Mouse (Mus musculus) G1E (cell line): Measurements from ENCODE around the gene Wdr24. TPM values are rescaled to one million over a fixed set of nuclear protein-coding genes. Genes with fewer than 3 reads are reported as not detected.

Source experiments
- ATAC-seq: 2 replicates; pipeline ENCODE4 v1.8.0; 2016; ENCODE audit warnings: mild to moderate bottlenecking; ENCODE audit not compliant: insufficient number of reproducible peaks, poor library complexity, low FRiP score, severe bottlenecking; ENCODE audit errors: extremely low read depth
- DNase-seq: peaks from one replicate; pipeline ENCODE4 v3.0.0; 2012; ENCODE audit warnings: low spot score
- H3K27me3 ChIP-seq: 2 replicates; pipeline ENCODE4 v1.6.1; 2012; ENCODE audit warnings: mild to moderate bottlenecking, low read length, inconsistent platforms; ENCODE audit not compliant: insufficient read depth
- H3K36me3 ChIP-seq: replicated peaks from 2 replicates; pipeline ENCODE3; 2012; ENCODE audit warnings: mild to moderate bottlenecking, inconsistent platforms
- H3K4me1 ChIP-seq: 2 replicates; pipeline ENCODE4 v1.6.1; 2012; ENCODE audit warnings: low read depth, low read length, inconsistent platforms, mixed read lengths; ENCODE audit not compliant: insufficient read depth
- H3K4me3 ChIP-seq: 2 replicates; pipeline ENCODE4 v1.5.1; 2012; ENCODE audit warnings: low read depth, mild to moderate bottlenecking, inconsistent platforms, low read length, moderate library complexity, mixed read lengths
- H3K9me3 ChIP-seq: replicated peaks from 2 replicates; pipeline ENCODE4 v1.6.1; 2012; ENCODE audit warnings: inconsistent platforms
- CTCF ChIP-seq: IDR thresholded peaks from 2 replicates; pipeline ENCODE4 v1.5.1; 2012; ENCODE audit warnings: low read depth, low read length, inconsistent platforms, mixed read lengths
- GATA1 ChIP-seq: IDR thresholded peaks from 2 replicates; pipeline ENCODE4 v1.6.1; 2012; ENCODE audit warnings: borderline replicate concordance, low read length, inconsistent platforms, mixed read lengths
- GATA2 ChIP-seq: IDR thresholded peaks from 2 replicates; pipeline ENCODE4 v1.6.1; 2012; ENCODE audit warnings: low read depth, low read length, inconsistent platforms, borderline replicate concordance
- POLR2AphosphoS5 ChIP-seq: IDR thresholded peaks from 2 replicates; pipeline ENCODE4 v1.6.1; 2012; ENCODE audit warnings: low read depth, low read length, inconsistent platforms; ENCODE audit not compliant: insufficient replicate concordance
- TAL1 ChIP-seq: conservative IDR thresholded peaks from 2 replicates; pipeline ENCODE4 v1.6.1; 2012; ENCODE audit warnings: low read depth, low read length, inconsistent platforms, mixed read lengths
- polyA plus RNA-seq: library from polyadenylated mRNA; stranded (reverse); fragments of >175 nt; gene quantifications from 2 replicates; pipeline ENCODE4 v1.2.3, GENCODE M21; 2012
- total RNA-seq, 2 experiments: library from RNA; stranded (forward) in 1 of 2; stranded (reverse) in 1 of 2; fragments of 200-1000 nt in 1 of 2; fragments of >200 nt in 1 of 2; fragmentation: Nextera tagmentation in 1 of 2; gene quantifications; 2 replicates each; pipeline ENCODE4 v1.2.3; 2014 to 2017

The Wdr24 gene
- total and polyA plus RNA-seq, 3 experiments: 8.6 to 23.5 (median 13.8) TPM

DNA sequence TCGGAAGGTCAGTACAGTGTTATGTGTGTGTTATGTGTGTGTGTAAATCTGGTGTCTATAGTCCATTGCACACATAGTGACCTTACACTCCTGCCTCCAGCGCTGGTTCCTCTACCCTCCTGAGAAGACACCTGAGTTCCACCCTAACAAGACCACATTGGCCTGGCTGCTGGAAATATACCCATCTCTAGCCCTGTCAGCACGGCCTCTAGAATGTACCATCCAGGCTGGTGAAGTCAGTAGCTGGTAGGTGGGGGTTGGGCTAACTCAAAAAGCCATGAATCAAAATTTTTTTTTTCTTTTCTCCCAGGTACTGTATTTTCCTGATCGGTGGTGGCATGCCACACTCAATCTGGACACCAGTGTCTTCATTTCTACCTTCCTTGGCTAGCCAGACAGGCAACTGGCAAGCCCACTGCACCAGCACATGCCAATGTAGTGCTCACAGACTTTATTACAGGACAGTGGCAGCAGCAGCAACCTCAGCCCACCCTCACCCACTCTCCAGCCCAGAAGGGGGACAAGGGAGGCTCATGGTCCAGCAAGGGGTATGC is 6.8 kb downstream of the Wdr24 start:
- no peak for TF ChIP-seq CTCF
- no peak for TF ChIP-seq POLR2AphosphoS5
- no peak for TF ChIP-seq TAL1
- TF ChIP-seq GATA2: no peak
- no peak for TF ChIP-seq GATA1
- Histone ChIP-seq H3K36me3 (peaks cover 85% of the 10 kb centered on the region), H3K4me1 (peaks cover 84% of the 10 kb centered on the region), H3K4me3 (peak overlapping the region; percentile 21; the same call in 1 of the 2 replicates), H3K9me3 (no peaks in the 10 kb centered on the region), H3K27me3 (no peaks in the 10 kb centered on the region)
- DNase-seq (no peak), ATAC-seq (no peak)

DNA sequence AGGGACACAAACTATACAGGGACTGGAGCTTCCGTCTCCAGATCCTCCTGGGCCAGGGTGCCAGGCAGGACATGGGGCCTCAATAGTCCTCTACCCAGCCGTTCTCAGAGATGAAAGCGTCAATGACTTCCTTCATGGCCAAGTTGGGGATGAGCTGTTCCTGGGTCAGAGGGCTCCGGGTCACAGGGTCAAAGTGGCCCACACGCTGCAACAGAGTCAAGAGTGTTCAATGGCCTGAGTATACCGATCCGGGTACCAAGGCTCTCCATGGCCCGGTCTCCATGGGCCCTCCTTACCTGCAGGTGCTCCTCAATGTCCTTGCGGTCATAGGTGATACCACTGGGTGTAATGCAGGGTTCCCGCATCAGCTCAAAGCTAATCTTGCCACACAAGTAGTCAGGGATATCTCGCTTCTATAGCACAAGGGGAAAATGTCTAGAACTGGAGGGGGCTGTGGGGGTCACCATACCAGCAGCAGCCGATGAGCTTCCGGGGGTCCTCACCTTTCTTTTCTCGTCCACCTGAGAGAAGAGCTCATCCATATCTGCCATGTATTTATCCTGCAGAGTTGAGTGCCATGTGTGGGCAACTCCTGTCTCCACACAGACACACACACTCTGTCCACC is 7.5 kb downstream of the Wdr24 start:
- TF ChIP-seq GATA1 (no peak), POLR2AphosphoS5 (no peak), TAL1 (no peak), CTCF (no peak), GATA2 (no peak)
- DNase-seq (no peak), ATAC-seq (no peak)
- H3K4me3 ChIP-seq: peak overlapping the region; percentile 81; the same call in 1 of the 2 replicates
- H3K36me3 ChIP-seq: peaks cover 85% of the 10 kb centered on the region
- H3K27me3 ChIP-seq: no peaks in the 10 kb centered on the region
- peaks cover 84% of the 10 kb centered on the region for H3K4me1 ChIP-seq
- H3K9me3 ChIP-seq: no peaks in the 10 kb centered on the region

DNA sequence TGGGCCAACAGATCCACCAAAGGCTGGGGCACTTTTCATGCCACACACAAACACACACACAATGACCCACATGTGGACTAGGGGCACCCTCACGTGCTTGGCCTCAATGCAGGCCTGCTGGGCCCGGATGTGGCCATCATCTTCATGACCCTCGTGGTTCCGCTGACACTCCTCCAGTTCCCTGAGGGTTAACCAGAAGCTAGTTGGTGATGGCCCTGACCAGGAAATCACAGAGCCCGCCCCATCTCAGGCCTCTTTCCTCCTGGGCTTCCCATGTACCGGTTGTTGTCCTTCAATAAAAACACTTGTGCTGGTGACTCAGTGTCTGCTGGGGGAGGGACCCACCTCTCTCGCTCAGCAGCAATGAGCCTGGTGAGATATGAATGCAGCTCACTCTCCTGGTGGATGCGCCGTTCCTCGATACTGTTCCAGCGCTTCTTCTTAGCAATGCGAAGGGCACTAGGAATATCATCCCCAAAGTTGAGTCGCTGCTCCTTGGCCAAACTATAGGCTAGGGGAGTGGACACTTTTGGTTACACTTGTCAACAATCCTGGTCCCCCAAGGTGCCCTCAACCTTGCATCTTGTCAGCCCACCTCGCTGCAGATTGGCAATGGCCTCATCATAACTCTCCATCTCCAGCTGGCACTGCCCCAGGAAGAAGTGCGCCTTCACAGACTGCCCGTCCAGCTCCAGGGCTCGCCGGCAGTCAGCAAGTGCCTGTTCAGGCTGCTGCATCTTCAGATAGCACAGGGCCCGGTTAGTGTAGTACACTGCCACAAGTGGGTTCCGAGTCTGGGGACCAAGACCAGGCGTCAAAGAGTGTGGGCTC is 8.2 kb downstream of the Wdr24 start:
- DNase-seq: no peak
- no peaks in the 10 kb centered on the region for H3K9me3 ChIP-seq
- ATAC-seq: no peak
- no peak for TF ChIP-seq GATA1
- TF ChIP-seq POLR2AphosphoS5: no peak
- no peak for TF ChIP-seq CTCF
- TF ChIP-seq GATA2: no peak
- peaks cover 85% of the 10 kb centered on the region for H3K36me3 ChIP-seq
- H3K4me3 ChIP-seq: peak overlapping the region; percentile 81
- H3K4me1 ChIP-seq: peaks cover 84% of the 10 kb centered on the region
- no peaks in the 10 kb centered on the region for H3K27me3 ChIP-seq

DNA sequence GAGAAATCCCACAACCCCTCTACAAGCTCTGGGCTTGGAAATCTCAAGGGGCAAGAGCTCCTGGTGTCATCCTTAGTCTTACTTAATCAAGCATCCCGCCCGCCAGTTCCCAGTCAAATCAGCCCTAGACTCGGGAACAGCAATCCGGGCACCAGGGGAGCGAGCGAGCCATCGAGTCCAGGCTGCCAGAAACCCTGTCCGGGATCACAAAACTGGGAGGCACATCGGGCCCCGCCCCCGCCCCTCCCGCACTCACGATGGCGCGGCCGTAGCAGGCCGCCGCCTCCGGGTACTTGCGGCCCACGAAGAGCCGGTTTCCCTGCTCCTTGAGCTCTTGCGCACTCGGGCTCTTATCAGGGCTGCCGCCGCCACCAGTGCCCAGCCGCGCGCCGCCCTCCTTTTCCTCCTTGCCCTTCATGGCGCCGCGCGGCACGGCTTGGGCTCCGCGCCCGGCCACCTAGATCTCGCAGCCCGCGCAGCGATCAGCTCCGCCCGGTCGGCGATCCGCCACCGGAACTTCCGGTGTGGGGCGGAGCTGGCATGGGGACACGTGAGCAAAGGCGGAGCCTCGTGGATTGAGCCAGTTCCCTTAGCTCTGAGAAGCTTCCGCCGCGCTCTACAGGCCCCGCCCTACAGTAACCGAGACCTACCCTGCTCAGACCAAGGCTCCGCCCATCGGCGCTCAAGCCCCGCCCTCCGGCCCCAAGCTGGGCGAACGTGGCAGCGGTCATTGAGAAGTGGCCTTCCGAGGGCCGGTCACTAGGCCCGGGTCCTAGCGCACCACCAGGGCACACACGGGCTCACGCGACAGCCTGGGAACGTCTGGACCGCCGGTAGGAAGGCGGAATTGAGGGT is 9.2 kb downstream of the Wdr24 start:
- ATAC-seq (peak; percentile 92), DNase-seq (peak; percentile 99)
- H3K36me3 ChIP-seq: peaks cover 85% of the 10 kb centered on the region
- TF ChIP-seq GATA2 (no peak), CTCF (no peak), POLR2AphosphoS5 (no peak), TAL1 (no peak), GATA1 (no peak)
- no peaks in the 10 kb centered on the region for H3K9me3 ChIP-seq
- H3K4me3 ChIP-seq: peak overlapping the region; percentile 81
- no peaks in the 10 kb centered on the region for H3K27me3 ChIP-seq
- H3K4me1 ChIP-seq: peaks cover 83% of the 10 kb centered on the region

DNA sequence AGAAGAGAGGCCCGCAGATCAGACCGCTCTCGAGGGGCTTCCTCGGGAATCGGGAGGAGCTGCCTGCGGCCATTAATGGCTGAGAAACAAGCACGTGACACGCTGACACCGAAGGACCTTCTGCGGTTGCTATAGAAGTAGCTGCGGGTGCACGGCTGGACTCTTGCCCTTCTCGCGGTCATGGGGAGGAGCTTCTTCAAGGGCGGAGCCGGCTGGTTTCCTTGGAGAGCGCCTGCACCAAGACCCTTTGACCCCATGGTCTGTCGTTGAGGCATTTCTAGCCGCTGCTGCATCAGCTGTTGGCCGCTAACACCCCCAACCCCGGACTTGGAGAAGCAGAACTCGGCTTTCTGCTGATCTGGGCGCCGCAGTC is 9.8 kb downstream of the Wdr24 start, which contains the start of gene Stub1:
Stub1 (minus strand) TSS at position 114 of the 373 bp plus-strand sequence.
- no peaks in the 10 kb centered on the region for H3K27me3 ChIP-seq
- peaks cover 85% of the 10 kb centered on the region for H3K36me3 ChIP-seq
- no peaks in the 10 kb centered on the region for H3K9me3 ChIP-seq
- TF ChIP-seq CTCF: no peak
- TF ChIP-seq TAL1: no peak
- TF ChIP-seq POLR2AphosphoS5: no peak
- no peak for TF ChIP-seq GATA2
- TF ChIP-seq GATA1: no peak
- peaks cover 84% of the 10 kb centered on the region for H3K4me1 ChIP-seq
- peak within 1 kb of the TSS; percentile 81 for H3K4me3 ChIP-seq
- peak; percentile 61 for ATAC-seq
- peak; percentile 73 for DNase-seq
